Mouse (Mus musculus) heart, adult 8-10 months (tissue): ENCODE results near the gene Gnl3. TPM values are rescaled to one million over a fixed set of nuclear protein-coding genes. Genes with fewer than 3 reads are reported as not detected.

Experiments
- DNase-seq: peaks from one replicate; pipeline ENCODE4 v3.0.0; 2022; ENCODE audit warnings: low spot score
- total RNA-seq, 4 experiments: library from RNA; stranded (reverse); gene quantifications; 2 replicates each; pipeline ENCODE4 v1.2.4; 2022

Gnl3 gene
- total RNA-seq = 10 to 100 TPM; 20.6 to 25.6 (median 25.0) TPM

DNA sequence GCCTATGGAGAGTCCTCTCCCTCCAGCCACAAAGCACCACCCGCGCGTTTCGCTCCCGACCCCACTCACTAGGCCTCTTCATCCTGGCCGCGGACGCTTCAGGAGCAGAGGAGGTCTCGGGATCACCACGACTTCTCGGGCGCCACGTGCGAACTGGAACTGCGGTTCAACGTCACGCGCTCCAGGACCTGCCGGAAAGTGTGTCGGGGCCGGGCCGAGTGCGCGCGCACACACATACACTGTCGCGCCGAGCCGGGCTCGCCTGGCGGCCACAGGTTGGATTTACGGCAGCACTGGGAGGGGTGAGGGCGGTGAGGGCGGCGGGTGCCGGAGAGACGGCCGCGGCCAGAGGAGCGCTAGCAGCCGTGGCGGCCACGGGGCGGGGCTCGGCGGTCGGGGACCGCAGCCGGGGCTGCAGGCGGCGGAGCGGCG, at the start of gene Gnl3, which contains the start of gene Pbrm1:
Gene Gnl3 (minus strand): TSS at position 293 of the 432 bp plus-strand sequence.
Gene Pbrm1 (plus strand): TSS at position 279 of the 432 bp plus-strand sequence.
- peak; percentile 94 for DNase-seq

DNA sequence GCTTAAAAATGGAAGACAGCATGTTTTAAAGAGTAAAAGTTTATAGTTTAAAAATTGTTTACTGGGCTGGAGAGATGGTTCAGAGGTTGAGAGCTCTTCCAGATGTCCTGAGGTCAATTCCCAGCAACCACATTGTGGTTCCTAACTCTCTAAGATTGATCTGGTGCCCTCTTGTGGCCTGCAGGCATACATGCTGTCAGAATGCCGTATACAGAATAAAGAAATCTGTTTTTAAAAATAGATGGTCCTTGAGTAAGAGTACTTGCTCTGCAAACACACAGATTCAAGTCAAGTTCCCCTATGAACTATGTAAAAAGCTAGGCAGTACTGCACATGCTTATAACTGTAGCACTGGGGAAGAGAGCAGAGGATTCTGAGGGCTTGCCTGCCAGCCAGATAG, 43.3 kb upstream of the Gnl3 start:
- no peak for DNase-seq

DNA sequence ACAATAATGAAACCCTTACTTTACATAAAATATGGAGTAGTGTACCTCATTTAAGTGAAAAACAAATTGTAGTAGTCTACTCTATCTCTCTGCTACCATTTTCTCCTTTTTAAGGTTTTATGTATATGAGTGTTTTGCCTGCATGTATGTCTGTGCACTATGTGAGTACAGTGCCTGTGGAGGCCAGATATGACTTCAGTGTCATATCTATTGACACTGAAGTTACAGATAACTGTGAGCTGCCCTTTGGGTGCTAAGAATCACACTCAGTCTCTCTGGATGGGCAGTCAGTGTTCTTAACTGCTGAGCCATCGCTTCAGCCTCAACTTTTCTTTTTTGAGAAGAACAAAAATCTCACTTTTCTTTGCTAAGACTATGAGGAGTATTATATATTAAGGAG, 26.9 kb upstream of the Gnl3 start:
- DNase-seq = no peak

GRCm38 (mm10) chr14:31045296-31045695, 26.3 kb upstream of the Gnl3 start:
- DNase-seq = no peak

DNA sequence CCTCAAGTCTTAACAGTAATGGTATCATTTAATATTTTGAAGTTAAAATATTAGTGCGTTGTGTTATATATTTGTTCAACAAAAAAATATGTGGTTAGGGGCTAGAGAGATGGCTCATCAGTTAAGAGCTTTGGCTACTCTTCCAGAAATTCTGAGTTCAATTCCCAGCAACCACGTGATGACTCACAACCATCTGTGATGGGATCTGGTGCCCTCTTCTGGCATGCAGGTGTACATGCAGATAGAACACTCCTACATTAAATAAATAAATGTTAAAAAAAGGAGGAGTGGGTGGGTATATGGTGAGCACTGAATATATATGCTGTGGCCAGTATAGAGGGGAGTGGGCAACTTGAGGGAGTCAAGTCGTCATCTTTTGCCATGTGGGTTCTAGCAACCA, 6.8 kb upstream of the Gnl3 start:
- peak; percentile 10 for DNase-seq

GRCm38 (mm10) chr14:31022579-31022978, 3.6 kb upstream of the Gnl3 start:
- no peak for DNase-seq

GRCm38 (mm10) chr14:31019331-31020205, 616 bp upstream of the Gnl3 start:
- peak; percentile 62 for DNase-seq

GRCm38 (mm10) chr14:31017854-31018253, 1.1 kb downstream of the Gnl3 start:
- DNase-seq = no peak

DNA sequence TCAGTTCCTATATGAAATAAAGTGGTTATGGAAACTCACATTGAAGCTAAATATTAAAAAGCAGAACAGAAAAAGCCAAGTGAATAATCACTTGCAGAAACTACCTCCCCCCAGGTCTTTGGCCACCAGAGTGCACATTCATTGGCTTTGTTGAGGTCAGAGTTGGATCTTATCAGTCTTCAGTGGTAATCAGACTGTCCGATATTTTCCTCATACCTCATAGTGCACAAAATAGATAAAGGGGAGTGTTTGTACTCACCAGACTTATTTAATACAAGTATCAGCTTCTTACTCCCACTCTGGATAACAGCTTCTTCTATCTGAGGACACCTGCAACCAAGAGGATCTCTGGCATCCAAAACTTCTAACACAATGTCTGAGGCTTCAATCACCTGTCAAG, 2.9 kb downstream of the Gnl3 start:
- no peak for DNase-seq

DNA sequence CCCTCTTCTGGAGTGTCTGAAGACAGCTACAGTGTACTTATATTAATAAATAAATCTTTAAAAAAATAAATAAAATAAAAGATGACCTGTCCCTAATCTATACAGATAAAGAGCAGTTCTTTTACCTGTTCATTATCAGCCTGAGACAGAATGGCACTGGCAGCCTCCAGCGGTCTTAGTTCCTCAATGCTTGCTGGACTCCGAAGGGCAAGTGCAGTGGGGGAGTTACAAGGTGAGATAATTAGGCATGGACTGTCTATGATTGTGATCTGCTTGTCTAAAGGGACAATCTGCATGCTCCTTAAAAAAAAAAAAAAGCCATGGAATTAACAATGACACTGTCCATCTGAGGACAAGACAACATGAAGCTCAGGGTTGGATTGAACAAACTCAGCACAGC, 5.0 kb downstream of the Gnl3 start:
- DNase-seq = no peak

GRCm38 (mm10) chr14:31011588-31011987, 7.4 kb downstream of the Gnl3 start:
- no peak for DNase-seq

- DNase-seq = no peak
Measured at GRCm38 (mm10) chr14:31006779-31007178, 12.2 kb downstream of the Gnl3 start.

GRCm38 (mm10) chr14:31004527-31004926, 14.4 kb downstream of the Gnl3 start:
- no peak for DNase-seq

- peak; percentile 83 for DNase-seq
Measured at GRCm38 (mm10) chr14:31001307-31002205, 17.4 kb downstream of the Gnl3 start, which contains the start of the genes Glt8d1 and Spcs1. Gene Glt8d1 (plus strand): TSS chr14:31001400. Gene Spcs1 (minus strand): TSS chr14:31001672.

- DNase-seq = no peak
Measured at GRCm38 (mm10) chr14:31000816-31001306, 18.1 kb downstream of the Gnl3 start.

DNA sequence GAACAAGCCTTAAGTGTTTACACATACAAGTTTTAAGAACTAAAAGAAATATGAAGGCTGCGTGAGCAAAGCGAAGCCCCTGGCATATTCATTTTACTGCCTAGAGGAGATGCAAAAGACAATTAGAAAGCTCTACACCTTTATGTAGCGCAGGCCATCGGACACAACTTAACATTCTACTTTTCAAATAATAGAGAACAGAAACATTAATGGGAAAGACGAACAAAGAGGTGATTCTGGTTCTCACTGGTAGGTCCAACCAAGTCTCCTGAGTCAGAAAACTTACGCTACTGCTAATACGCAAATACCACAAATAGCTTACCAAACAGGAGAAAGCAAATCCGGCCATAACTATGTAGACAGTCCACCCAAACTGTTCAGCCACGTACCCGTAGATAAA, 18.6 kb downstream of the Gnl3 start:
- no peak for DNase-seq

GRCm38 (mm10) chr14:30996417-30996816, 22.5 kb downstream of the Gnl3 start:
- DNase-seq = no peak

GRCm38 (mm10) chr14:30976222-30976621, 42.7 kb downstream of the Gnl3 start:
- DNase-seq = no peak

DNA sequence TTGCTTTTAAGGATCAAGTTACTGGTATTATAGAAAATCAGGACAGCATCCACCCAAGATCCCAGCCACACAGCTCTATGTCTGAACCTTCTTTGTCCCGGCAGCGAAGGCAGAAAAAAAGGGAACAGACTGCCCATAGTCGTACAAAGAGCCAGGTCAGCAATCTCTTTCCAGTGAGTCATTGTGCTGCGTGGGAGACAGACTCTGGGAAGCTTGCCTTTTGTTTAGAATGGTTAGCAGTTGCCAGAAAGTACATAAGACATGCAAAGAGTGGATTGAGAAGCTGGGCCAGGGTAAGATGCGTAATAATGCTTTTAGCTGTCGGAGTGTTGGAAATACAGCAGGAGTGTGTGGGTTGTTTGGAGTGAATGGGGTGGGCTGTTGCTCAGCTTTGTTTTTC, 44.7 kb downstream of the Gnl3 start:
- peak; percentile 35 for DNase-seq
